Mouse (Mus musculus): ENCODE measurements around the gene Txndc5.

Txndc5 gene

GRCm38 (mm10) chr13:38463410-38463809 lies 65.2 kb downstream of the Txndc5 start:
- no peak for DNase-seq (ENCODE audit: low spot score in 2 of 2)

GRCm38 (mm10) chr13:38451446-38451845 lies 77.2 kb downstream of the Txndc5 start:
- no peak for DNase-seq (ENCODE audit: low spot score in 2 of 2)
